Mouse (Mus musculus) hindbrain, embryonic 12.5 days (tissue): Measurements from ENCODE around the gene Egflam. TPM values are rescaled to one million over a fixed set of nuclear protein-coding genes. Genes with fewer than 3 reads are reported as not detected.

Source experiments
- ATAC-seq: fragments of 200-750 bp; cut with Nextera tagmentation; 2 replicates; pipeline ENCODE4 v1.8.0; 2017; ENCODE audit warnings: moderate TSS enrichment; ENCODE audit not compliant: low FRiP score
- H3K27ac ChIP-seq: fragments of 300-500 bp; sonication (generic); 2 replicates; pipeline ENCODE4 v1.5.1; 2016; ENCODE audit warnings: mild to moderate bottlenecking
- H3K27me3 ChIP-seq: fragments of 300-500 bp; sonication (generic); 2 replicates; pipeline ENCODE4 v1.6.1; 2016; ENCODE audit warnings: mild to moderate bottlenecking
- H3K36me3 ChIP-seq: fragments of 300-500 bp; sonication (generic); 2 replicates; pipeline ENCODE4 v1.6.1; 2016; ENCODE audit warnings: mild to moderate bottlenecking
- H3K4me1 ChIP-seq: fragments of 300-500 bp; sonication (generic); 2 replicates; pipeline ENCODE4 v1.6.1; 2016
- H3K4me2 ChIP-seq: fragments of 300-500 bp; sonication (generic); replicated peaks from 2 replicates; pipeline ENCODE4 v1.6.1; 2016; ENCODE audit warnings: mild to moderate bottlenecking
- H3K4me3 ChIP-seq: fragments of 300-500 bp; sonication (generic); 2 replicates; pipeline ENCODE4 v1.5.1; 2016; ENCODE audit warnings: mild to moderate bottlenecking
- H3K9ac ChIP-seq: fragments of 300-500 bp; sonication (generic); 2 replicates; pipeline ENCODE4 v1.6.1; 2016; ENCODE audit warnings: mild to moderate bottlenecking, moderate library complexity
- H3K9me3 ChIP-seq: fragments of 300-500 bp; sonication (generic); replicated peaks from 2 replicates; pipeline ENCODE4 v1.6.1; 2016; ENCODE audit warnings: mild to moderate bottlenecking
- WGBS: fragments of 180-500 bp; shearing (Covaris S2); methylation state at CpG from one replicate; pipeline ENCODE4 v1.1.7; 2016; 5-methylcytosine and 5-hydroxymethylcytosine counted together
- polyA plus RNA-seq: library from polyadenylated mRNA; unstranded; fragments of >200 nt; fragmentation: Nextera tagmentation; extraction: Ambion mirVana; gene quantifications from 2 replicates; pipeline ENCODE4 v1.2.1, GENCODE M21; 2016

Egflam gene
- polyA plus RNA-seq, 1 experiment from 2014 or later: 17.6 TPM

DNA sequence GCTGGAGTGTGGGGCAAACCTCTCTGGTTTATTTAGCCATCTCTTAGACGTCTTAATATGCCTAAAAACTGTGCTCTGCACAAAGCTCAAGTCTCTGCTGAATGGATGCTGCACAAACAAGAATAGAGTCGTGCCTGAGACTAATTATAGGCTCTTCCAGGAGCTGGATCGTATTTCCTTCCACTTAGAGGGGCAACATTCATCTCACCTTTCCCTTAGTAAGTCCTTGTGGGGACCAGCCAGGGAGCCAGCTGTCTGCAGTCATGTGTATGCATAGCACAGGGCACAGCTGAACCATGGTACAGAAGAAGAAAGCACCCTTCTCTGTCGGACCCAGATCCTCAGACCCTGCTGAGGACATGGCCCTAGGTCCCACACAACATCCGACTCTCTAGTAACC lies 192.1 kb downstream of the Egflam start:
- Histone ChIP-seq H3K36me3 (no peaks in the 10 kb centered on the region), H3K9me3 (no peaks in the 10 kb centered on the region), H3K4me3 (no peak overlapping the region), H3K27ac (no peak overlapping the region), H3K4me1 (peaks cover 32% of the 10 kb centered on the region), H3K27me3 (no peaks in the 10 kb centered on the region), H3K9ac (no peak overlapping the region), H3K4me2 (no peak overlapping the region)
- WGBS: 54% methylated on average over 5 of the region's 5 CpGs
- no peak for ATAC-seq

DNA sequence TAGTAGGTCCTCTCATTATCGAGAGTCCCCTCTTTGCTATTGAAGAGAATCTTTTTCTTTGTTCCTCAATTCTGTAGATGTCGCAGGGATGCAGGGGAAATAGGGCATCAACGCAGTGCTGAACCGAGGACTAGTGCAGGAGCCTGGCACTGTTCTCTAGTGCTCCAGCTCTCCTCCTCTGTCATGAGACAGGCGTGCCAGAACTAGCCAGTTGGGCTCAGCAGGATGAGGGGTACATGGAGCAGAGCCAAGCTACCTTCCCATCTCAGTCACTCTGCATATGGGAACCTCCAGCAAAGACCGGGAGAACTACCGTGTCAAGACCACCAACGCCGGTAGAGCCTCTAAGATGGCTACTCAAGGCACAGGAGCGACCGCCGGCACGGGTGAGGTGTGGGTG lies 193.3 kb downstream of the Egflam start:
- Histone ChIP-seq H3K36me3 (no peaks in the 10 kb centered on the region), H3K27me3 (no peaks in the 10 kb centered on the region), H3K9ac (no peak overlapping the region), H3K9me3 (no peaks in the 10 kb centered on the region), H3K4me3 (no peak overlapping the region), H3K27ac (no peak overlapping the region), H3K4me1 (peaks cover 36% of the 10 kb centered on the region), H3K4me2 (no peak overlapping the region)
- no peak for ATAC-seq
- WGBS: 86% methylated on average over 13 of the region's 13 CpGs

DNA sequence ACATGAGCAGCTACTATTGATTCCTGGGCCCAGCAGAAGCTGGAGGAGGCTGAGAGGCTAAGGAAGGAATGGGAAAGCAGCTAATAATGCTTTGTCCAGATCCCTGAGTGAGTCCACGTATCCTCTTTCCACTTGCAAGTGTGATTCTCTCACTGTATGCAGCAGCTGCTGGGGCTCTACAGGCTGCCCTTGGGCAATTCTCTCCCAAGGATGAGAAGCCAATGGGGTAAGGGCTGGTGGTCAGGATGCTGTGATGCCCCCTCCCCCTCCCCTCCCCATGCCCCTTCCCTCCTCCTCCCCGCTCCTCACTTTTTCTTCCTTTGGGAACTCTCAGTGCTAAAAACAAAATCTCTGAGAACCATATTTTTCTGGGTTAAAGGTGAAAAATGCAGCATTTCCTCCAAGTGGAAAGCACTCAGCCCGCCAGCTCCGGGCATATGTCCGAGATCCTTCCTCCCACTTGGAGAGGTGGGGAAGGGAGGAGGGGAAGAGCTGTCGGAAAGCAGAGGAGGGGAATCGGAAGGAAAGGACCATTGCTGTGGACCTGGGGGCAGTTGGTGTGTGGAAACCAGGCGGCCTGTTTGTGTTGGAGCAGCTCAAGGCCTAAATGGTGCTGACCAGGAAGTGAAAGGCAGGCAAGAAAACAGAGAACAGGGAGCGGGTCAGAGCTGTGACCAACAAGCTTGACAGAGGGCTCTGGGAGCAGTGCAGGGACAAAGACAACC lies 194.4 kb downstream of the Egflam start:
- Histone ChIP-seq H3K4me2 (no peak overlapping the region), H3K4me3 (no peak overlapping the region), H3K9me3 (no peaks in the 10 kb centered on the region), H3K9ac (no peak overlapping the region), H3K36me3 (no peaks in the 10 kb centered on the region), H3K27ac (0 out of 2 replicates have a peak overlapping the region, but pooled peaks have one; percentile 52), H3K27me3 (no peaks in the 10 kb centered on the region), H3K4me1 (peaks cover 46% of the 10 kb centered on the region)
- no peak for ATAC-seq
- 61% methylated on average over 9 of the region's 9 CpGs for WGBS

DNA sequence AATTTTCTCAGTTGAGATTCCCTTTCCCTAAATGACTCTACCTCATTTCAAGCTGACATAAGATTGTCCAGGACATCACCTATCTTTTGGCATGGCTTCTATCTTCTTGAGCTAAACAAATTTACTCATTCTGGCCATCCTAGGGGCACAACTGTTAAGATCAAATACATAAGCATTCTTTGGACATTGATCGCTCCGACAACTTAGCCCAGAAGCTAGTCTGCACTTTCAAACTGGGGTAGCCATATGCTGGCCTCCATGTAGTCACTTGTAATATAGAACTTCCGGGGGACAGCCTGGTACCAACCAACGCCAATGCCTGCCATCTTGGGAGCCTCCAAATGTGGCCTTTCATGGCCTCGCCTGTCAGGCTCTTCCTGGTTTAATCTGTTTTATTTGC lies 195.2 kb downstream of the Egflam start:
- H3K36me3 ChIP-seq: no peaks in the 10 kb centered on the region
- no peak overlapping the region for H3K27ac ChIP-seq
- H3K27me3 ChIP-seq: no peaks in the 10 kb centered on the region
- no peak for ATAC-seq
- H3K4me2 ChIP-seq: no peak overlapping the region
- H3K9me3 ChIP-seq: no peaks in the 10 kb centered on the region
- H3K4me3 ChIP-seq: no peak overlapping the region
- no peak overlapping the region for H3K9ac ChIP-seq
- 83% methylated on average over 5 of the region's 5 CpGs for WGBS
- H3K4me1 ChIP-seq: peaks cover 47% of the 10 kb centered on the region

DNA sequence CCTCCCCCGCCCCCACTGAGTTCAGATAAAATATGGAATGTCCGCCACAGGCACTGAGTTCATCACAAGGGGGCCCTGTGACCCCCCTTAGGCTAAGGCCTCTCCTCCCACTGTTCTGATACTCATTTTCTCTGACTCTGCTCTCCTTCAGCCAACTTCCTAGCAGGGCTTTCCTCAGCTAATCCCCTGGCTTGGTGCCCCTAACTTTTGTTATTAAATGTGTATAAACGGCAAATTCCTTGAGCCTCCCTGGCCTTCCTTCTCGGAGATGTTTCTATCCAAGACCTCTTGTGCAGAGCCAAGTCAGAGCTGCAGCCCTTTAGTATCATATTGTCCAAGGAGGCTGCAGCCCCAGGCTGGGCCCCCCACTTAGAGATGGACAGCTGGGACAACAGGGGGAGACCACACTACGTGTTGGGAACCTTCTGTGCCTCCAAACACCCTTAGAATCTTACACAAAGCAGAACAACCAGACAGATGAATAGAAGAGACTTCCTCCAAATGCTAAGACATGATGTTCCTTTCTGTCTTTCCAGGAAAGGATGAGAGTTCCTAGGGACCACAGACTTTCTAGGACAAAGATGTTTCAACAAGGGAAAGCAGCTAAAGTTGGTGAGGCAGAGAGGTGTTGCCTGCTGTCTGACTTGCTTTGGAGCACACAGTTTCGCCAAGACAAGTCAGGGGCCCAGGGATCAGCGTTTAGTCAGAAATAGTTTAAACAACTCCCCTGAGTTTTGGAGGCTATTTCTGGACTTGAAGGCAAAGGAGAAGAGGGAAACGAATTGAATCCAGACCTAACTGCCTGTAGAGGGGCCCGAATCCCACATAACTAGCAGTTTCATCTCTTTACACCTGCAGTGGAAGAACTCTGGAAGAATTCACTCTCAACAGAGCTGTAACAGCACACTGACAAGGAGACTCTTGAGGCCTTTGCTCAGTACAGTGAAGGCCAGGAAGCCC lies 196.5 kb downstream of the Egflam start:
- Histone ChIP-seq H3K4me2 (no peak overlapping the region), H3K9me3 (no peaks in the 10 kb centered on the region), H3K27me3 (no peaks in the 10 kb centered on the region), H3K36me3 (no peaks in the 10 kb centered on the region), H3K4me3 (no peak overlapping the region), H3K4me1 (peaks cover 47% of the 10 kb centered on the region), H3K27ac (no peak overlapping the region), H3K9ac (no peak overlapping the region)
- WGBS: 57% methylated on average over 9 of the region's 9 CpGs
- no peak for ATAC-seq

DNA sequence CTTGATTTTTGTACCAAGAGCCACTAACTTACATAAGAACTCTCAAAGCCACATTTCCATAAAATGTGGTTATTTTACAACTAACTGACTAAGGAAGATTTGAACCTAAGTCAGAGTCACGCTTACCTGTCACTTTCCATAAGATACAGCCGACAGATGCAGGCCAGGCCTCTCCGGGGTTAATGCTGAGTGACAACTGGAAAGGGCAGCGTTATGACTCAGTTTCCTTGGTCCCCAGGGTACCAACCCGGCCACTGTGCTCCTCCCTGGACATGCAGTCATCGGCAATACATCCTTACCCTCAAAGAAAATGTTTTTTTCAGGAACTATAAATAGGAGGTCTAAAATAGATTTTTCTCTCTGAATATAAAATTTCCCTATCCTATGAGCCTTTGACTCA lies 197.9 kb downstream of the Egflam start:
- H3K9ac ChIP-seq: no peak overlapping the region
- no peak for ATAC-seq
- 57% methylated on average over 6 of the region's 6 CpGs for WGBS
- no peak overlapping the region for H3K4me2 ChIP-seq
- H3K4me1 ChIP-seq: peaks cover 51% of the 10 kb centered on the region
- no peaks in the 10 kb centered on the region for H3K36me3 ChIP-seq
- no peak overlapping the region for H3K27ac ChIP-seq
- H3K27me3 ChIP-seq: no peaks in the 10 kb centered on the region
- H3K9me3 ChIP-seq: no peaks in the 10 kb centered on the region
- no peak overlapping the region for H3K4me3 ChIP-seq

DNA sequence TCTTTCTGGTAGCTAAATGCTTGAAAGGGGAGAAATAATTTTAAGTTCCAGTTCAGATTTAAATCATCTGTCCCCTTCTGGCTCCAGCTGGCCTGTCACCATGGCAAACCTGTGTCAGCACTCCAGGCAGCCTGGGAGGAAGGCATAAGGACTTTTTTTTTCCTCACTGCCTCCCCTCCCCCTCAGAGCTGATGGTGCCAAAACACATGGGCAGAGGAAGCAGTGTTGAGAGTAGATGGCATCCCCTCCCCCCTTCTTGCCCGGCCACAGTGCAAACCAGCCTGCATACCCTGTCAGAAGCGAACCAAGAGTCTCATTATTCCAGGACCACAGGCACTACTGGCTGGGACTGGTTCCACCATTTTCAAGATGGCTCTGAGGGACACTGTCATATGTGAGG lies 199.4 kb downstream of the Egflam start:
- Histone ChIP-seq H3K36me3 (no peaks in the 10 kb centered on the region), H3K9me3 (no peaks in the 10 kb centered on the region), H3K9ac (no peak overlapping the region), H3K27ac (peak overlapping the region; percentile 64), H3K27me3 (no peaks in the 10 kb centered on the region), H3K4me1 (peaks cover 57% of the 10 kb centered on the region), H3K4me3 (no peak overlapping the region), H3K4me2 (no peak overlapping the region)
- ATAC-seq: peak; percentile 82
- 17% methylated on average over 2 of the region's 2 CpGs for WGBS

DNA sequence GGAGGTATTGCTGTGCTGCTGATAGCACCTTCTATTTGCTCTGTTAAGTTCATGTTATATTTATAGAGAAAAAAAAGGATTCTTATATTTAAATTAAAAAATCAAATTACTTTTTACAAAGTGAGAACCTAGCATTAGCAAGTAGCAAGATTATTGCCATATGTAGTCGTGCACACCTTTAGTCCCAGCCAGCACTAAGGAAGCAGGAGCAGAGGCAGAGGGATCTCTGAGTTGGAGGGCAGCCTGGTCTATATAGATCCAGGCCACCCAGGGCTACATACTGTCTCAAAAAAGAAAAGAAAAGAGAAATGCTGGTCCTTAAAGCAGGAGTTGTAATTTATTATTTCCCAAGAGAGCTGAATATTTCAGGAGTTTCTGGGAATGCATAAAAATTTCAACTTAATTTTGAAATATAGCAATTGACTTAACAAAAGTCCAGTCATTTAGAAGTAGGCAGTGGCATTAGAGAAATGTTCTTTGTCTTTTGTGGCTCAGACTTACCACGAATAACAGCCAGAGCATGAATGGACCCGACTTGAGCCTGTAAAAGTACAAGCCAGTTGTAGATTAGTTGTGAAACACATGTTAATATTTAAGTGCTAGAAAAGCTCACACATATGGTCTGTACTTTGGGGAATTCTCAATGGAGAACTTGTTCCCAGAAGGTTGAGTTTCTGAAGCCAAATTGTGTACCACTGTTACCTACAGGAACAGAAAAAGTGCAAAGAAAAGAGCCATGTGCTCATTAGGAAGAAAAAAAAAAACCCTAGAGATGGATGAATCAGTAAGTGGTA lies 200.3 kb downstream of the Egflam start:
- Histone ChIP-seq H3K9ac (no peak overlapping the region), H3K36me3 (no peaks in the 10 kb centered on the region), H3K9me3 (no peaks in the 10 kb centered on the region), H3K4me3 (no peak overlapping the region), H3K27ac (peak overlapping the region; percentile 66), H3K4me2 (no peak overlapping the region), H3K4me1 (peaks cover 58% of the 10 kb centered on the region), H3K27me3 (no peaks in the 10 kb centered on the region)
- ATAC-seq: no peak
- 46% methylated on average over 3 of the region's 3 CpGs for WGBS

DNA sequence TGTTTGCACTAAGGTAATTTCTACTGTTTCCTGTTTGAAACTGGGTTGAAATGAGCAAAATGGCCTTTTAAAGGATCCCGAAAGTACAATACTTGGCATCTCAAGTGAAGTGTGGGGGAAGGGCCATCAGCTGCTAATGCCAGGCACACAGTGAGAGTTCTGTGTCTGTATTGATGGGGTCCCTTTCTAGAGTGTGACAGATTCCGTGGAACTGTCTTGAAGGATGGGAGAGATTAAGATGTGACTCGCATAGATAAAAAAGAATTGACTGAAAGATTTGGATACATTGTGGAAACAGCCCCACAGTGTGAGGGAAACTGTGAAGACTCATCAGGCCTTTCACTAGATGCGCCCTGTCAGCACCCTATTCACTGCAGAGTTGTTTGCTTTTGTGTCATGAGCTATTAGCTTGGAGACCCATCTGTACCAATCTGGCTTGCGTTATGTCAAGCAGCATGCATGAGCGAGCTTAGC lies 203.4 kb downstream of the Egflam start:
- Histone ChIP-seq H3K4me3 (no peak overlapping the region), H3K9me3 (no peaks in the 10 kb centered on the region), H3K4me2 (0 out of 2 replicates have a peak overlapping the region, but pooled peaks have one; percentile 22), H3K27me3 (no peaks in the 10 kb centered on the region), H3K9ac (no peak overlapping the region), H3K36me3 (peaks cover 15% of the 10 kb centered on the region), H3K4me1 (peaks cover 46% of the 10 kb centered on the region), H3K27ac (peak overlapping the region; percentile 87)
- WGBS: 13% methylated on average over 6 of the region's 6 CpGs
- ATAC-seq: peak; percentile 87

DNA sequence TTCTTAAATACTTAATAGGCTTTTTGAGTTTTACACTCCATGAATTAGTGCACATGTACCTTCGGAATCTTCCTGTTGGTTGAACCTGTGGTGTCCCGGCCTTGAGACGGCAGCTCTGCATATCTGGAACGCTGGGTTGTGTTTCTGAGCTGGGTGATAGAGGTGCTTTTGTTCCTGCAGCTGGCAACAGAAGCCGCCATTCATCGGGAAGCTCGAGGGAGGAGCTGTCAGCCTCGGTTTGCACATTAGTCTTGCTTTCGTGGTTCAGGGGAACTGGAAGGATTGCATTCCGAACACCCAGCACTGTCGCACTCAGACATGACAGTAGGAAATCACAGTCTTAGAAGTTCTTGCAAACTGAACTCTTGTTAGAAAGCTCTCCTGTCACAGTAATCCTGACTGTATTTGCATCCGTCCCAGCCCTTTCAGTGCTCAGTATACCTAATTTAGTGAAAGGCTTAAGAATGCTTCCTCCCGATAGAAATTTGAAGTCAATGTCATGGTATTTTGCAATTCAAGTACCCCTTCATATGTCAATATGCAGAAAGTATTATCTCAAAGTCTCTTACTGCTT lies 204.0 kb downstream of the Egflam start:
- peaks cover 40% of the 10 kb centered on the region for H3K4me1 ChIP-seq
- 7% methylated on average over 13 of the region's 13 CpGs for WGBS

DNA sequence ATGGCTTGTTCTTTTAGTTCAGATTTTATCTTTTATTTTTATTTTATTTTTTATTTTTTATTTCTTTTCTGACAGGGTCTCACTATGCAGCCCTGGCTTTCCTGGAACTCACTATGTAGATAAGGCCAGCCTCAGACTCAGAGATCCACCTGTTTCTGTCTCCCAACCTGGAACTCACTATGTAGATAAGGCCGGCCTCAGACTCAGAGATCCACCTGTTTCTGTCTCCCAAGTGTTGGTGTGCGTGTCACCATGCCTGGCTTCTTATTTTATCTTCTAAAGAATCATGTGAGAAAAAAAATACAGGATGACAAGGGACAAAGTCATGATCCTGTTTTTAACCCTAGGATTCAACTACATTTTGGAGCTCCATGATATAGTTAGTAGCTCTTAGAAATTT lies 205.6 kb downstream of the Egflam start:
- Histone ChIP-seq H3K27ac (no peak overlapping the region), H3K4me2 (no peak overlapping the region), H3K36me3 (peaks cover 21% of the 10 kb centered on the region), H3K9ac (no peak overlapping the region), H3K4me3 (no peak overlapping the region), H3K27me3 (no peaks in the 10 kb centered on the region), H3K9me3 (no peaks in the 10 kb centered on the region), H3K4me1 (peaks cover 34% of the 10 kb centered on the region)
- no peak for ATAC-seq
- WGBS: 91% methylated on average over 2 of the region's 2 CpGs

More for the DNA sequence above, 204.0 kb downstream of the Egflam start:
- peaks cover 20% of the 10 kb centered on the region for H3K36me3 ChIP-seq
- no peak overlapping the region for H3K9ac ChIP-seq
- no peaks in the 10 kb centered on the region for H3K27me3 ChIP-seq
- peak overlapping the region; percentile 22; the same call in 1 of the 2 replicates for H3K4me2 ChIP-seq
- no peaks in the 10 kb centered on the region for H3K9me3 ChIP-seq
- no peak overlapping the region for H3K4me3 ChIP-seq
- peak overlapping the region; percentile 87 for H3K27ac ChIP-seq
- peak; percentile 68 for ATAC-seq
